Mouse (Mus musculus) midbrain, postnatal 0 days (tissue): Measurements from ENCODE around the gene Shisa6. TPM values are rescaled to one million over a fixed set of nuclear protein-coding genes. Genes with fewer than 3 reads are reported as not detected.

Source experiments
- ATAC-seq: fragments of 200-750 bp; cut with Nextera tagmentation; 2 replicates; pipeline ENCODE4 v1.8.0; 2017; ENCODE audit warnings: moderate number of reproducible peaks, mild to moderate bottlenecking, moderate TSS enrichment, moderate library complexity; ENCODE audit not compliant: low FRiP score
- DNase-seq: peaks from one replicate; pipeline ENCODE4 v3.0.0-alpha.2; 2015; ENCODE audit warnings: low spot score
- H3K27ac ChIP-seq: fragments of 300-500 bp; sonication (generic); 2 replicates; pipeline ENCODE4 v1.5.1; 2014; ENCODE audit warnings: low read depth, mild to moderate bottlenecking, low read length, mixed read lengths
- H3K27me3 ChIP-seq: fragments of 300-500 bp; sonication (generic); 2 replicates; pipeline ENCODE4 v1.6.1; 2014; ENCODE audit warnings: low read length, control low read depth, mixed read lengths; ENCODE audit not compliant: insufficient read depth
- H3K36me3 ChIP-seq: fragments of 300-500 bp; sonication (generic); 2 replicates; pipeline ENCODE4 v1.6.1; 2014; ENCODE audit warnings: low read length, control low read depth, mixed read lengths; ENCODE audit not compliant: insufficient read depth
- H3K4me1 ChIP-seq: fragments of 300-500 bp; sonication (generic); 2 replicates; pipeline ENCODE4 v1.6.1; 2014; ENCODE audit warnings: mild to moderate bottlenecking, control low read depth, antibody characterized with exemption, low read length, mixed read lengths; ENCODE audit not compliant: insufficient read depth
- H3K4me2 ChIP-seq: fragments of 300-500 bp; sonication (generic); 2 replicates; pipeline ENCODE4 v1.6.1; 2014; ENCODE audit warnings: low read depth, mild to moderate bottlenecking, low read length, mixed read lengths; ENCODE audit not compliant: poor library complexity, severe bottlenecking
- H3K4me3 ChIP-seq: fragments of 300-500 bp; sonication (generic); 2 replicates; pipeline ENCODE4 v1.5.1; 2014; ENCODE audit warnings: low read depth, mild to moderate bottlenecking, low read length, moderate library complexity
- H3K9ac ChIP-seq: fragments of 300-500 bp; sonication (generic); replicated peaks from 2 replicates; pipeline ENCODE4 v1.6.1; 2014; ENCODE audit warnings: mild to moderate bottlenecking, low read length, moderate library complexity, mixed read lengths; ENCODE audit not compliant: poor library complexity, severe bottlenecking
- H3K9me3 ChIP-seq: fragments of 300-500 bp; sonication (generic); 2 replicates; pipeline ENCODE4 v1.6.1; 2016; ENCODE audit warnings: low read length, control low read depth
- CTCF ChIP-seq: IDR thresholded peaks from 2 replicates; pipeline ENCODE4 v1.5.1; 2016; ENCODE audit warnings: antibody characterized with exemption, mild to moderate bottlenecking
- WGBS: fragments of 180-500 bp; shearing (Covaris S2); extraction: QIAGEN DNeasy Blood & Tissue Kit; methylation state at CpG from one replicate; pipeline ENCODE4 v1.1.7; 2014; 5-methylcytosine and 5-hydroxymethylcytosine counted together
- polyA plus RNA-seq: library from polyadenylated mRNA; unstranded; fragments of >200 nt; fragmentation: Nextera tagmentation; extraction: Ambion mirVana; gene quantifications from 2 replicates; pipeline ENCODE4 v1.2.1, GENCODE M21; 2015
- total RNA-seq: library from RNA; depleted of rRNA; stranded (reverse); fragments of >200 nt; gene quantifications from 2 replicates; pipeline ENCODE4 v1.2.3, GENCODE M21; 2014

Shisa6 gene
- total and polyA plus RNA-seq, 2 experiments from 2014 or later = 2.1 to 8.0 TPM

GRCm38 (mm10) chr11:66526981-66527320 lies 1.2 kb upstream of the Shisa6 start:
- TF ChIP-seq CTCF = peak; percentile 69
- DNase-seq (peak; percentile 59), ATAC-seq (peak; percentile 28; the same call in 1 of the 2 replicates)
- Histone ChIP-seq H3K4me2 (peak overlapping the region; percentile 82), H3K27ac (no peak overlapping the region), H3K27me3 (peaks cover 18% of the 10 kb centered on the region), H3K36me3 (no peaks in the 10 kb centered on the region), H3K4me3 (peak overlapping the region; percentile 67), H3K4me1 (peaks cover 10% of the 10 kb centered on the region; the same call in 1 of the 2 replicates), H3K9ac (no peak overlapping the region), H3K9me3 (no peaks in the 10 kb centered on the region)
- WGBS = 4% methylated on average over 5 of the region's 5 CpGs

DNA sequence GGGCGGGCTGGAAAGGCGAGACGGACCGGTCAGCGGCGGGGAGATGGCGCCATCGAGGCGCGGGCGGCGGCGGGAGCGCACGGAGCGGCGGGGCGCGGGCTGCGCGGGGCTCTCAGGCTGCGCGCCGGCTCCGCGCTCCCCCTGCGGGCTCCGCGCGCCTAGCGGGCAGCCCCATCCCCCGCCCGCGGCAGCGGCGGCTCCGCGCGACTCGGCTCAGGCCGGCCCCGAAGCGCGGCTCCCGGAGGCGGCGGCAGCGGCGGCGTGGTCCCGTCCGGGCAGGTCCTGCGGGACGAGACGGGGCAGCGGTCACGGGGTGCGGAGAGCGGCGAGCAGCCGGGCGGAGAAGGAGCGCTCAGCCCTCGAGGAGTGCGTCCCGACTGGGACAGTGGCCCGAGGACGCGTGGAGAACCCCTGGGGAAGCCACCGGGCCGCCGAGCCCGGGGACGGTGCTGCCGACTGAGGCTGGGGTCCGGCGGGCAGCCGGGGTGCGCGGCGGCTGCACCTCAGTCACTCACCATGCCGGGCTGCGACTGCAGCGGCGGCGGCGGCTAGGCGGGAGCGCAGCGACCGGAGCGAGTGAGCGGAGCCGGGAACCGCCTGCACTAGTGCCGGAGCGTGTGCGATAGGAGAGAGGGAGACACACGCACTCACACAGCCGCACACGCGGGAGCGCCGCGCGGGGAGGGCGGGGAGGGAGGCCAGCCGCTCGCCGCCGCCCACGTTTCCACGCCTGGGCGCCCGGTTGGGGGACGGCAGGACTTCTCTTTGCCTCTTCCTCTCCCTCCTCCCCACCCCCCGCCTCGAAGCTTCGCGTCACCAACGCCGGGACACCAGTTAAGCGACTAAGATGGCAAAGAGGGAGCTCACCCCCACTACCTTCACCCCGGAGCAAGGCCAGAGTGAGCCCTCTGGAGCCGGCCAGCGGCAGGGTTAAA lies 549 bp upstream of the Shisa6 start:
- no peak; the same call in 1 of the 2 replicates for TF ChIP-seq CTCF
- H3K9ac ChIP-seq = peak overlapping the region; percentile 65
- H3K27ac ChIP-seq = 0 out of 2 replicates have a peak overlapping the region, but pooled peaks have one; percentile 26
- H3K36me3 ChIP-seq = no peaks in the 10 kb centered on the region
- H3K4me3 ChIP-seq = peak overlapping the region; percentile 67
- peaks cover 18% of the 10 kb centered on the region for H3K27me3 ChIP-seq
- H3K4me2 ChIP-seq = peak overlapping the region; percentile 82
- no peaks in the 10 kb centered on the region for H3K9me3 ChIP-seq
- ATAC-seq (peak; percentile 65), DNase-seq (peak; percentile 55)
- peaks cover 10% of the 10 kb centered on the region; the same call in 1 of the 2 replicates for H3K4me1 ChIP-seq
- under 1% methylated on average over 67 of the region's 126 CpGs for whole genome bisulfite sequencing

GRCm38 (mm10) chr11:66524251-66524650 lies 1.5 kb downstream of the Shisa6 start:
- Histone ChIP-seq H3K4me1 (peaks cover 10% of the 10 kb centered on the region; the same call in 1 of the 2 replicates), H3K4me2 (peak overlapping the region; percentile 82), H3K27ac (no peak overlapping the region), H3K9ac (no peak overlapping the region), H3K4me3 (peak overlapping the region; percentile 67), H3K27me3 (peaks cover 15% of the 10 kb centered on the region), H3K36me3 (no peaks in the 10 kb centered on the region), H3K9me3 (no peaks in the 10 kb centered on the region)
- no peak for ATAC-seq
- WGBS = 48% methylated on average over 4 of the region's 4 CpGs
- DNase-seq = no peak
- TF ChIP-seq CTCF = no peak

- WGBS = 69% methylated on average over 4 of the region's 4 CpGs
- TF ChIP-seq CTCF = no peak
- Histone ChIP-seq H3K36me3 (no peaks in the 10 kb centered on the region), H3K9me3 (no peaks in the 10 kb centered on the region), H3K27me3 (peaks cover 15% of the 10 kb centered on the region; the same call in 1 of the 2 replicates), H3K9ac (no peak overlapping the region), H3K4me3 (no peak overlapping the region), H3K4me2 (peak overlapping the region; percentile 82; the same call in 1 of the 2 replicates), H3K27ac (no peak overlapping the region), H3K4me1 (peaks cover 10% of the 10 kb centered on the region; the same call in 1 of the 2 replicates)
- ATAC-seq (no peak), DNase-seq (no peak)
Observed at GRCm38 (mm10) chr11:66522376-66522775, 3.4 kb downstream of the Shisa6 start.

GRCm38 (mm10) chr11:66519386-66519785 lies 6.4 kb downstream of the Shisa6 start:
- Histone ChIP-seq H3K4me2 (no peak overlapping the region), H3K4me1 (peaks cover 9% of the 10 kb centered on the region; the same call in 1 of the 2 replicates), H3K9ac (no peak overlapping the region), H3K36me3 (no peaks in the 10 kb centered on the region), H3K4me3 (no peak overlapping the region), H3K27ac (no peak overlapping the region), H3K9me3 (no peaks in the 10 kb centered on the region), H3K27me3 (peaks cover 11% of the 10 kb centered on the region; the same call in 1 of the 2 replicates)
- DNase-seq = no peak
- no peak for ATAC-seq
- 80% methylated on average over 6 of the region's 6 CpGs for WGBS
- no peak for TF ChIP-seq CTCF

GRCm38 (mm10) chr11:66514346-66514745 lies 11.4 kb downstream of the Shisa6 start:
- Histone ChIP-seq H3K4me1 (no peaks in the 10 kb centered on the region), H3K4me2 (no peak overlapping the region), H3K36me3 (no peaks in the 10 kb centered on the region), H3K9me3 (no peaks in the 10 kb centered on the region), H3K27ac (no peak overlapping the region), H3K9ac (no peak overlapping the region), H3K4me3 (no peak overlapping the region), H3K27me3 (no peaks in the 10 kb centered on the region)
- no peak for TF ChIP-seq CTCF
- WGBS = 93% methylated on average over 5 of the region's 5 CpGs
- ATAC-seq (no peak), DNase-seq (no peak)
